Mouse (Mus musculus): ENCODE results near the gene Bcl2l2. TPM values are rescaled to one million over a fixed set of nuclear protein-coding genes. Genes with fewer than 3 reads are reported as not detected.

The Bcl2l2 gene
- total and polyA plus RNA-seq, 3 experiments, result 12.5 to 18.8 TPM; not detected in 1

DNA sequence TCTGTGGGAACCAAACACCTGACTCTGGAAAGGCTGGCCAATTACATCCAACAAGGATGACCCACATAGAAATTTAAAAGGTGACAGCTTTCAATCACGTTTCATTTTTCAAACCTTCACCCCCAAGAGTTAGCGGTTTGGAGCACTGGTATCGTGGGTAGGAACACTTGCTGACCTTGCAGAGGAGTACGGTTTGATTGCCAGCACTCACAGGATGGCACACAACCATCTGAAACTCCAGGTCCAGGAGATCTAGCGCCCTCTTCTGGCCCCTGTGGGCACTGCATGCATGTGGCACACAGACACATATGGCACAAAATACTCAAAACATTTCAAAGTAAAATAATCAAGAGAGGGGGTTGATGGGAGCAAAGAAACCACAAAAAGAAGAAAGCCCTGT, 16.2 kb upstream of the Bcl2l2 start:
- TF ChIP-seq CTCF (IDR thresholded peaks at IDR 0.05 in 2 of 3, conservative IDR thresholded peaks at IDR 0.05 in 1 of 3; ENCODE audit: control insufficient read depth in 1 of 3, insufficient read depth in 1 of 3, low read depth in 2 of 3, low read length in 3 of 3, poor library complexity in 1 of 3, severe bottlenecking in 1 of 3), result peak; percentile 70 to 95 (median 84)
- TF ChIP-seq MEF2A (IDR thresholded peaks at IDR 0.05; ENCODE audit: extremely low read depth, insufficient replicate concordance, low read depth, low read length, poor library complexity, severe bottlenecking), result no peak
- Histone ChIP-seq H3K4me1 (ENCODE audit: control insufficient read depth in 1 of 2, insufficient read depth in 2 of 2, low read length in 2 of 2) (peaks cover 19 to 27% of the 10 kb centered on the region in 2 experiments), H3K9ac (ENCODE audit: control insufficient read depth, low read depth, low read length, poor library complexity, severe bottlenecking) (no peak overlapping the region), H3K79me2 (ENCODE audit: control insufficient read depth, insufficient read depth, low read length, poor library complexity) (no peaks in the 10 kb centered on the region; the same call in 1 of the 2 replicates), H3K36me3 (ENCODE audit: control insufficient read depth in 1 of 2, insufficient read depth in 2 of 2, low read length in 2 of 2) (peaks cover 0 to 21% of the 10 kb centered on the region in 2 experiments; a peak in 2 of 4 replicates), H3K4me3 (ENCODE audit: control insufficient read depth in 1 of 2, insufficient read depth in 1 of 2, low read depth in 2 of 2, low read length in 2 of 2) (no peak overlapping the region; a peak in 1 of 4 replicates), H3K27me3 (ENCODE audit: control insufficient read depth in 1 of 2, insufficient read depth in 2 of 2, low read length in 2 of 2) (no peaks in the 10 kb centered on the region), H3K9me3 (replicated peaks; ENCODE audit: insufficient read depth, low read length) (no peaks in the 10 kb centered on the region), H3K27ac (ENCODE audit: control insufficient read depth, low read depth, low read length) (peak overlapping the region; percentile 39; the same call in 1 of the 2 replicates)
- DNase-seq (ENCODE audit: low read depth, low spot score), result peak; percentile 66

DNA sequence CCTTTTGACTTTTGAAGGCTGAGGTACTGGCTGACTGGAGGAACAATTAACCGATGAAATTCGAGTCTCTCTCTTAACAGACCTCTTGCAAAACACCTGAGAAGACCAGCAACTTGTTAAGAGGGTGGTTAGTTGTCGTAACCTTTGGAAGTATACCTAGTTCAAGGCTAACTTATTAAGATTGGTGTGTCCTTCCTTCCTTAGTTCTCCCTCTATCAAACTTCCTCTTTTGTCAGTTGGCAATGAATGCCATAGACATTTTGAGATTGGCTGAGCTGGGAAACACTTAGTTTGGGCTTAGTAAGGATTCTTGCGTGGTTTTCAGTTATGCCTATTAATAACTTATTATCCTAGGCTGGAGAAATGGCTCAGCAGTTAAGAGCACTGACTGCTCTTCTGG, 15.2 kb upstream of the Bcl2l2 start:
- Histone ChIP-seq H3K79me2 (ENCODE audit: control insufficient read depth, insufficient read depth, low read length, poor library complexity) (no peaks in the 10 kb centered on the region; the same call in 1 of the 2 replicates), H3K36me3 (ENCODE audit: control insufficient read depth in 1 of 2, insufficient read depth in 2 of 2, low read length in 2 of 2) (peaks cover 0 to 21% of the 10 kb centered on the region in 2 experiments; a peak in 2 of 4 replicates), H3K27ac (ENCODE audit: control insufficient read depth, low read depth, low read length) (no peak overlapping the region), H3K4me3 (ENCODE audit: control insufficient read depth in 1 of 2, insufficient read depth in 1 of 2, low read depth in 2 of 2, low read length in 2 of 2) (no peak overlapping the region), H3K4me1 (ENCODE audit: control insufficient read depth in 1 of 2, insufficient read depth in 2 of 2, low read length in 2 of 2) (peaks cover 19 to 27% of the 10 kb centered on the region in 2 experiments), H3K9ac (ENCODE audit: control insufficient read depth, low read depth, low read length, poor library complexity, severe bottlenecking) (no peak overlapping the region), H3K27me3 (ENCODE audit: control insufficient read depth in 1 of 2, insufficient read depth in 2 of 2, low read length in 2 of 2) (no peaks in the 10 kb centered on the region), H3K9me3 (replicated peaks; ENCODE audit: insufficient read depth, low read length) (no peaks in the 10 kb centered on the region)
- DNase-seq (ENCODE audit: low read depth, low spot score), result peak; percentile 54
- TF ChIP-seq ZC3H11A (IDR thresholded peaks at IDR 0.05; ENCODE audit: low read depth, low read length) (no peak), MYC (IDR thresholded peaks at IDR 0.05; ENCODE audit: low read depth, low read length) (no peak), ETS1 (IDR thresholded peaks at IDR 0.05; ENCODE audit: low read depth, low read length) (no peak), KAT2A (conservative IDR thresholded peaks at IDR 0.05; ENCODE audit: low read depth, low read length) (no peak)

DNA sequence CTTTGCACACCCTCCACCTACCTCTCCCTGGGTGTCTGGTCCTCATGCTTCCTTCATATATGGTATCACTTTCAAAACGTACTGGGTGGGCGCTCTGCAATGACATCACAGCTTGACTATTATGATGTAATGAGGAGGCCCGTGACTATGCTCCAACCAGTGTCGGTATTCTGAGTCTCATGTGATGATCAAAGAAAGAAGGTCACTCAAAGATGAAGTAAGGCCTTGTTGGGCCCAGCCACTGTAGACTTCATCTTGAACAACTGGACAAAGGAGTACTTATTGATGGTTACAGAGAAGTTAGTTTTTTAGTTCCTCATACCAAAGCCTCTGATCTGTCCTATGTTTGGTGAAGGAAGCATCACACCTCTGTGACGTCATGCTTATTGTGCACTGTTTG, 12.3 kb upstream of the Bcl2l2 start, which contains the start of gene Homez:
TSS of gene Homez (minus strand) at position 101 of the 400 bp plus-strand sequence.
- peaks cover 9 to 24% of the 10 kb centered on the region in 2 experiments for H3K4me1 ChIP-seq (ENCODE audit: control insufficient read depth in 1 of 2, insufficient read depth in 2 of 2, low read length in 2 of 2)
- no peak within 1 kb of the TSS for H3K27ac ChIP-seq (ENCODE audit: control insufficient read depth, low read depth, low read length)
- no peaks in the 10 kb centered on the region for H3K9me3 ChIP-seq (replicated peaks; ENCODE audit: insufficient read depth, low read length)
- no peak within 1 kb of the TSS for H3K9ac ChIP-seq (ENCODE audit: control insufficient read depth, low read depth, low read length, poor library complexity, severe bottlenecking)
- TF ChIP-seq NRF1 (IDR thresholded peaks at IDR 0.05; ENCODE audit: insufficient read depth, low read depth, low read length, poor library complexity, severe bottlenecking) (no peak), MXI1 (IDR thresholded peaks at IDR 0.05; ENCODE audit: low read depth, low read length) (no peak), BHLHE40 (IDR thresholded peaks at IDR 0.05; ENCODE audit: borderline replicate concordance, low read depth, low read length) (no peak), MEF2A (IDR thresholded peaks at IDR 0.05; ENCODE audit: extremely low read depth, insufficient replicate concordance, low read depth, low read length, poor library complexity, severe bottlenecking) (no peak), USF2 (IDR thresholded peaks at IDR 0.05; ENCODE audit: borderline replicate concordance in 1 of 2, insufficient read depth in 1 of 2, low read depth in 1 of 2, low read length in 2 of 2) (no peak), POLR2AphosphoS2 (IDR thresholded peaks at IDR 0.05; ENCODE audit: low read length) (no peak), KAT2A (conservative IDR thresholded peaks at IDR 0.05; ENCODE audit: low read depth, low read length) (no peak), MYC (IDR thresholded peaks at IDR 0.05; ENCODE audit: low read depth, low read length) (no peak), GABPA (IDR thresholded peaks at IDR 0.05; ENCODE audit: low read depth, low read length) (no peak), CHD2 (IDR thresholded peaks at IDR 0.05; ENCODE audit: low read length) (no peak), UBTF (IDR thresholded peaks at IDR 0.05; ENCODE audit: borderline replicate concordance, insufficient read depth, low read depth, low read length) (no peak), MYB (IDR thresholded peaks at IDR 0.05; ENCODE audit: low read depth, low read length) (no peak), NELFE (IDR thresholded peaks at IDR 0.05; ENCODE audit: low read depth, low read length) (no peak), ZNF384 (IDR thresholded peaks at IDR 0.05; ENCODE audit: low read depth, low read length) (no peak)
- H3K36me3 ChIP-seq (ENCODE audit: control insufficient read depth in 1 of 2, insufficient read depth in 2 of 2, low read length in 2 of 2), result peaks cover 0 to 19% of the 10 kb centered on the region in 2 experiments; a peak in 2 of 4 replicates
- DNase-seq (ENCODE audit: low read depth, low spot score), result no peak
- no peak within 1 kb of the TSS for H3K4me3 ChIP-seq (ENCODE audit: control insufficient read depth in 1 of 2, insufficient read depth in 1 of 2, low read depth in 2 of 2, low read length in 2 of 2)
- no peaks in the 10 kb centered on the region for H3K79me2 ChIP-seq (ENCODE audit: control insufficient read depth, insufficient read depth, low read length, poor library complexity)
- H3K27me3 ChIP-seq (ENCODE audit: control insufficient read depth in 1 of 2, insufficient read depth in 2 of 2, low read length in 2 of 2), result no peaks in the 10 kb centered on the region
